Mouse (Mus musculus): ENCODE measurements around the gene Ttll3. TPM values are rescaled to one million over a fixed set of nuclear protein-coding genes. Genes with fewer than 3 reads are reported as not detected.

Ttll3 gene
- total RNA-seq, 2 experiments from 2014 or later, result 6.9 to 7.7 TPM

DNA sequence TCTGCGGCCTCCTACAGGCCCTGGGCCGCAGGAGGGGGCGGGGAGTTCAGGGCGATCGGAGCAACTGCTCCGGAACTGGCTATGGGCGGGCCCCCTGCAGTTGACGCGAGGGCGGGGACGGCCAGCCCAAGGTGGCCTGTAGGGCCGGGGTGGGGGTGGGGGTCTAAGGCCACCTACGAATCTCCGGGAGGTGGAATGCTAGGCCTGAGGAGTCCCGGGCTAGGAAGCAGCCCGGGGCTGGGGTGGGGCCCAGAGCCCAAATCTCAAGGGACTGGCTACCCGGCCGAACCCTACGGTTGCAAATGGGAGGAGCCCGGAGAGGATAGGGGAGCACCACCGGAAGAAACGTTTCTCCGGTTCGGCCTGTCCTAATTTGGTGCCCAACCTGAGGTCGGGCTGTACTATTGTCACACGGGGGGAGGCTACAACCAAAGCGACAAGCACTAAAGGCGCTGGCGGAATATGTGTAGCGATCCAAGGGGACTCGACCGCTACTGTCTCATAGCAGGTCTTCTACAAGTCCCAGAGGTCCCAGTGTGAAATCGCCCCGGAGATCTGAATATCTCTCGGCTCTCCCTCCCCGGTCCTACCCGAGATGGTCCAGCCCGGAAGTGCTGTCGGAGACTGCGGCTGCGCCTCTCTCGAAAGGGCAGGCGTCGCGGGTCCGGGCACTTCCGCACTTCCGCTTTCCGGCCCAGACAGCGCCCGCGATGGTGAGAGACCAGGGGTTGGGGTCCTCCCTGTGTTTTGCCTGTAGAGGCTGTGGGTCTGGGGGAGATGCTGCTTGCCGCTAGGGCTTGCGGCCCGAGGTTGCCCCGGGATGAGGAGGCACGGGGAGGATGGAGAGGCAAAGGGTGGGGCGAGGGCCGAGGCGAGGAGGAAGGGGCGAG lies 11.3 kb upstream of the Ttll3 start, which contains the start of the genes Tada3 and Arpc4:
TSS of gene Tada3 (minus strand) at position 388 of the 890 bp plus-strand sequence.
TSS of gene Arpc4 (plus strand) at position 620 of the 890 bp plus-strand sequence.
- DNase-seq (ENCODE audit: low spot score in 2 of 2), result peak; percentile 81 to 85

GRCm38 (mm10) chr6:113379246-113379645 lies 9.8 kb upstream of the Ttll3 start:
- no peak for DNase-seq (ENCODE audit: low spot score in 2 of 2)

- no peak for DNase-seq (ENCODE audit: low spot score in 2 of 2)
Observed at GRCm38 (mm10) chr6:113380480-113380879, 8.6 kb upstream of the Ttll3 start.

DNA sequence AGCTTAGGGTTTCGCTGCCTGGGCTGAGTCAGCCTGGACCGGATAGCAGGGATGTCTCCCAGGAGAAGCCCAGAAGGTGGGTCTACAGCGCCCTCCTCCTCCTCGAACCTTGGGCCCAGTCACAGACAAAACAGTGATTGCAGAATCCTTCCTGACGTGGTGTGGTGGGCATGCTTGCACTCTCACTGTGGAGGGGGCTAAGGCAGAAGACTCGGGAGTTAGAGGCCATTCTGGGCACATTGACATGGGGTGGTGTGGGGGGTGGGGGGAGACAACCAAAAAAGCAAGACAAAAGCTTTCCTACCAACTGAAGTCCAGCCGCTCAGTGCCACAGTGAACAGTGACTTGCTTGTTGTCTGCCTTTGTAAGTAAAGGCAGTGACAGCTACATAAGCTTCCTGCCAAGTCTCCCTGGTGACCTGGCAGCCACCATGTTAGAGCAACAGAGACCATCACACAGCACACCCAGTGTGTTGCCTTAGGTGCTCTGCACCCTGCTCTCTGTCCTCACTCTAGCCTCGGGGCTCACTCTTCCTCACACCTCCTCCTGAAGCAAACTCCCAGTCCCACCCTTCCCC lies 4.6 kb upstream of the Ttll3 start:
- no peak for DNase-seq (ENCODE audit: low spot score in 2 of 2)

DNA sequence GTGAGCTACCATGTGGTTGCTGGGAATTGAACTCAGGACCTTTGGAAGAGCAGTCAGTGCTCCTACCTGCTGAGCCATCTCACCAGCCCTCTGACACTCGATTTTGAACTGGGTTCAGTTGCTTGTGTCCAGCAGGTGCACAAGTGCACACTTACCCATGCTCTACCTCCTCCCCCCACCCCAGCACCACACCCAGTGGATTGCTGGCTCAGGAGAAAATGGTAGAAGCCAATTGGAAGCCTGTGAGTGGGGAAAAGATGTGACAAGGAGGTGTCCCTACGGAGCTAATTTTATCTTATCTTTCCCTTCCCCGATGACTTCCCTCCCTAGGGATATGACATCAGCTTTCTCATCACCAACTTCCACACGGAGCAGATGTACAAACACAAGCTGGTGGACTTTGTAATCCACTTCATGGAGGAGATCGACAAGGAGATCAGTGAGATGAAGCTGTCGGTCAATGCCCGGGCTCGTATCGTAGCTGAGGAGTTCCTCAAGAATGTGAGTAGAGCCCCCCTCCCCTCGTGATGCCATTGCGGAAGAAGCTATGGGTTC lies 3.8 kb upstream of the Ttll3 start:
- DNase-seq (ENCODE audit: low spot score in 2 of 2), result no peak

- DNase-seq (ENCODE audit: low spot score in 2 of 2), result no peak
Observed at GRCm38 (mm10) chr6:113386025-113386424, 3.0 kb upstream of the Ttll3 start.

DNA sequence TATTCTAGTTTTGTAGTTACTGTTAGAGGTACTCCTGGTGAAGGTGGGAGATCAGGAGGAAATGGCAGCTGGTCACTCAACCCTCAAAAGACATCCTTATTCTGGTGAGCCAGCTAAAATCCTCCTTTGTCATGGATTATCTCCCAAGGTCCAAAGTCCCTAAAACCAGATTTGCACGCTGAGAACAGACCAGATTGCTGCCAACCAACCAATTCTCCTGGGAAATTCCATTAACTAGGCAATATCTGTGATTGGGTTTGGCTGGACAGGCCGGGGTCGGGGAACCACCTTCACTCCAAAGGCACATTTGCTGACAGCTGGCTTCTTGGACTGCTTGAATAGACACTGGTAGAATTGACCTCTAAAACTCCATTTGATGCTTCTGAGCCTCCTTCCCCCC lies 1.7 kb downstream of the Ttll3 start:
- DNase-seq (ENCODE audit: low spot score in 2 of 2), result no peak

GRCm38 (mm10) chr6:113392015-113392386 lies 2.9 kb downstream of the Ttll3 start:
- no peak for DNase-seq (ENCODE audit: low spot score in 2 of 2)

- peak; percentile 34 for DNase-seq (ENCODE audit: low spot score in 2 of 2)
Observed at GRCm38 (mm10) chr6:113392387-113393071, 3.5 kb downstream of the Ttll3 start.

DNA sequence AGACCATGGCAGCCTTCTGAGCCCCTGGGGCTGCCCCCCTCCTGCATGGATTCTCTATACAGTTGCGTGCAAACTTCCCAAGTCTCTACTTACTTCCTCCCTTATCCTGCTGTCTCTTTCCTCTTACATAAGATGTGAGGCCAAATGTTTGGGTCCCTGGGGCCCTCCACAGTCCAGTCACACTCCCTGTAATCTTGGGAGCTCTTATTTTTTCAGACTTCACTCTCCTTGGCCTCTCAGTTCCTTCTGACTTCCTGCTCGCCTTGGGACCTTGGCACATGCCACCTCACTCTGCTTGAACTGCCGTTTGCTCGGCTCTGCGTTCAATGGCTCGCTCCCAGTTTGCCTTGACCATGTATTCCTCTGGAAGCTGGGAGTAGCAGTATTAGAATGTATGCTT lies 4.9 kb downstream of the Ttll3 start:
- DNase-seq (ENCODE audit: low spot score in 2 of 2), result no peak

- no peak for DNase-seq (ENCODE audit: low spot score in 2 of 2)
Observed at GRCm38 (mm10) chr6:113394811-113395210, 5.8 kb downstream of the Ttll3 start.

DNA sequence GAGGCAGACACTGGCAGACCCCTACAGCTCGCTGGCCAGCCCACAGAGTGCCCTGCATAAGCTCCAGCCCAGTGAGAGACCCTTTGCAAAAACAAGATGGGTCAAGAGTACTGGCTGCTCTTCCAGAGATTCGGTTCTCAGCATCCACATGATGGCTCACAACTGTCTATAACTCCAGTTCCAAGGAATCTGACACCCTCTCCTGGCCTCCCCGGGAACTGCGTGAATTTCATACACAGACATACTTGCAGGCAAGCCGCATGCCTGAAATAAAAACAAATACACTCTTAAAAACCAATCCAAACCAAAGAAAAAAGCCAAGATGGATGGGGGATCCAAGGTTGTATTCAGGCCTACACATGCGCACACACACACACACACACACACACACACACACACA lies 6.4 kb downstream of the Ttll3 start:
- no peak for DNase-seq (ENCODE audit: low spot score in 2 of 2)

DNA sequence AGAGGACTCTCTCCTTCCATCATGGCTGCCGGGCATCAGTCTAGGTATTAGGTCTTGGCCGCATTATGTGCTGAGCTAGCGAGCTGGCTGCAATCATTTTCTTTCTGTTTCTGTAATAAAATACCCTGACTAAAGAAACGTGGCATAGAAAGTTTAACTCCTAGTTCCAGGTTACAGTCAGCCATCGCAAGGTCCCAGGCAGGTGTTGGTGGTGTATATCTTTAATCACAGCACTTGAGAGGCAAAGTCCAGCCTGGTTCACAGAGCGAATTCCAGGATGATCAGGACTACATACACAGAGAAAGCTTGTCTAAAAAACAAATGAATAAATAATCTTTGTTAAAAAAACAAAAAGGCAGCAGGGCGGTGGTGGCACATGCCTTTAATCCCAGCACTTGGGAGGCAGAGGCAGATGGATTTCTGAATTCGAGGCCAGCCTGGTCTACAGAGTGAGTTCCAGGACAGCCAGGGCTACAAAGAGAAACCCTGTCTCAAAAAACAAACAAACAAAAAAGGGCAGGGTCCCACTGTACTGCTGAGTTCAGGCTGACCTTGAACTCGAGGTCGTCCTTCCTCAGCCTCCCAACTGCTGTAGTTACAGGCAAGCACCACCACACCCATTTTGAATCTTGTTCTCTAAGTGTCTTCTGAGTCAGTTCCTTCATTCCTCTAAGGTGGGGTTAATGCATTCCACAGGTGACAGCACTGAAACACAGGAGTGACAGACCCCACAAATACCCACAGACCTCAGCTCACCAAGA lies 7.4 kb downstream of the Ttll3 start:
- DNase-seq (ENCODE audit: low spot score in 2 of 2), result no peak

GRCm38 (mm10) chr6:113402094-113402493 lies 13.0 kb downstream of the Ttll3 start:
- no peak for DNase-seq (ENCODE audit: low spot score in 2 of 2)

- no peak for DNase-seq (ENCODE audit: low spot score in 2 of 2)
Observed at GRCm38 (mm10) chr6:113404649-113405448, 15.8 kb downstream of the Ttll3 start.

GRCm38 (mm10) chr6:113405483-113405882 lies 16.4 kb downstream of the Ttll3 start:
- DNase-seq (ENCODE audit: low spot score in 2 of 2), result no peak

DNA sequence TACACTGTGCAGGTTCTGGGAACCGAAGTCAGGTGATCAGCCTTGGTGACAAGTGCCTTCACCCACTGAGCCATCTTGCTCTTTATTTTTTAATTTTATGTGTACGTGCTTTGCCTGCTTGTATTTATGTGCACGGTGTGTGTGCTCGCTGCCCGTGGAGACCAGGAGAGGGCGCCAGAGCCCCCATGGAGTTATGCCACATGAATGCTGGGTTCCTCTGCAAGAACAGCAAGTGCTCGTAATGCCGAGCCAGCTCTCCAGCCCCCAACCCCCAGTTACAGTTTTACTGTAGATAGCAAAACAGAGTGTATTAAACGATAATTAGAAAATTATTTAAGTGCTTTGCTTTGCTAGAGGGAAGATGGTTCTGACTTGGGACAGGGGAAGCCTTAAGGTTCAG lies 17.6 kb downstream of the Ttll3 start:
- DNase-seq (ENCODE audit: low spot score in 2 of 2), result no peak

- no peak for DNase-seq (ENCODE audit: low spot score in 2 of 2)
Observed at GRCm38 (mm10) chr6:113410001-113410400, 20.9 kb downstream of the Ttll3 start.

DNA sequence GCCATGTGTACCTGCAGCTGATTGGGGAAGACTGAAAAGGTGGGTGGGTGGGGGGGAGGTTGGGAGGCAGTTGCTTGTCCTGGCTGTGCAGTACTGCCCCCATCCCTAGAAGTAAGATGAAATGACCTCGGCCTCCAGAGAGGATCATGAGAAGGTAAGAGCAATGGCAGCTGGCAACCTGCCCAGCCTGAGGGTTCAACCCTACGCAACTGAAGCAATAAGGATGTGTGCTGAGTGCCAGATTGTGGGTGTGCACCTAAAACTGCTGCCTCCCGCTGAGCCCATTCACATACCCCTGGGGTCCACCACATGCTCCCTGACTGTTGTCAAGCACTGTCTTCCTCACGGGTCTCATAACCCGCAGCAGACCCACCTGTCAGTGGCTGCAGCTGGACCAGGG lies 27.4 kb downstream of the Ttll3 start:
- DNase-seq (ENCODE audit: low spot score in 2 of 2), result no peak
